Mouse (Mus musculus) ES-E14 (cell line): ENCODE measurements around the gene Inmt.

Experiments used
- HCFC1 ChIP-seq: IDR thresholded peaks from 2 replicates; pipeline ENCODE4 v1.6.1; 2012; ENCODE audit warnings: low read length, inconsistent platforms, borderline replicate concordance; ENCODE audit not compliant: insufficient read depth
- MAFK ChIP-seq: IDR thresholded peaks from 2 replicates; pipeline ENCODE4 v1.6.1; 2014; ENCODE audit warnings: mild to moderate bottlenecking, low read depth, low read length, inconsistent platforms; ENCODE audit not compliant: insufficient read depth
- ZC3H11A ChIP-seq: IDR thresholded peaks from 2 replicates; pipeline ENCODE4 v1.6.1; 2012; ENCODE audit warnings: low read depth, mild to moderate bottlenecking, inconsistent platforms, low read length, borderline replicate concordance
- ZNF384 ChIP-seq: IDR thresholded peaks from 2 replicates; pipeline ENCODE4 v1.6.1; 2012; ENCODE audit warnings: low read depth, low read length, inconsistent platforms

- TF ChIP-seq HCFC1 (no peak), ZC3H11A (no peak), ZNF384 (no peak), MAFK (no peak)
These were observed 2.4 kb upstream of the Inmt start for GRCm38 (mm10) chr6:55177060-55177732.
